Mouse (Mus musculus): ENCODE measurements around the gene Spata5. TPM values are rescaled to one million over a fixed set of nuclear protein-coding genes. Genes with fewer than 3 reads are reported as not detected.

Gene Spata5
- total and polyA plus RNA-seq, 2 experiments, result 1.1 to 8.7 TPM

DNA sequence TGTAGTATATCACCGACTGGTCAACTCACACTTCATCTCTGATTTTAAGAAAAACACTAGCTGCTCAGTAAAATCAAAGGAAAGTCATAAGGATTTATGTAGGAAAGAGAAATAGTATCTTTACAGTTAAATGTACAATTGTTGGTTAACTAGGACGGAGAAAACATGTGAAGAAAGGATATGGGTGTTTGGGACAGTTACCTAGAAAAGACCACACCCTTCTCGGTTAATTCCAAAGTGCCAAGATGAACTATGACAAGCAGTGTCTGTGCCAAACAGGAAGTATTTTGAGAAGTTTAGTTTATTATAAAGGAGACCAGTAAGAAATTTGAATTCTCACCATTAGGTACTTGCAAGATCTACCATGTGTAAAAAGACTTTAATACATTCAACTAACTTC, 70.3 kb downstream of the Spata5 start:
- DNase-seq (ENCODE audit: extremely low read depth, low read depth, low spot score), result no peak
- Histone ChIP-seq H3K4me3 (ENCODE audit: insufficient read depth, low read depth, low read length) (no peak overlapping the region), H3K27me3 (ENCODE audit: control insufficient read depth, insufficient read depth, low read length) (no peaks in the 10 kb centered on the region), H3K36me3 (ENCODE audit: control insufficient read depth, insufficient read depth, low read length) (peaks cover 4% of the 10 kb centered on the region; the same call in 1 of the 2 replicates), H3K27ac (replicated peaks; ENCODE audit: insufficient read depth, low read depth, low read length) (no peak overlapping the region), H3K9ac (ENCODE audit: low read depth, low read length) (no peak overlapping the region), H3K79me2 (ENCODE audit: control insufficient read depth, insufficient read depth, low read length) (no peaks in the 10 kb centered on the region), H3K4me1 (ENCODE audit: control insufficient read depth, insufficient read depth, low read length) (no peaks in the 10 kb centered on the region)
- TF ChIP-seq POLR2A (IDR thresholded peaks at IDR 0.05; ENCODE audit: extremely low read depth, insufficient read depth, low read length) (no peak), CTCF (IDR thresholded peaks at IDR 0.05; ENCODE audit: low read depth, low read length) (no peak)
- 95% methylated on average over 3 of the region's 3 CpGs for WGBS

DNA sequence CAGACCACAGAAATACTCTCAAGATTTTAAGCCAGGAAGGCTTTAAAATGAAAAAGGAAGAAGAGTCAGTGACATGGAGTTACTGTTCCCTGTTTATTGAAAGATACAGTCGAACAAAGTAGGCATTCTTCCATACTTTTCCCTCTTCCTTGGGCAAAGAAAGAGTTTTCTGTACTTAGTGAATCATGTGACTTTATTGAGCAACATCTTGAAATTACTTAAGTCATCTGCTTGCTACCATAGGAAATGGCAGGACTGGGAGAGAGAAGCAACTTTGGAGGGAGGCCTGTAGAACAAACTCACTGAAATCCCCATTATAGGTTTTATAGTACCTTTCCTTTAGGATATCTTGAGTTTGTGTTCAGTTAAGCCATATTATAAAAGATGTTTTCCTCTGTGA, 81.2 kb downstream of the Spata5 start:
- TF ChIP-seq CTCF (IDR thresholded peaks at IDR 0.05; ENCODE audit: low read depth, low read length), result no peak
- no peak for TF ChIP-seq POLR2A (IDR thresholded peaks at IDR 0.05; ENCODE audit: extremely low read depth, insufficient read depth, low read length)
- no peak overlapping the region for H3K4me3 ChIP-seq (ENCODE audit: insufficient read depth, low read depth, low read length)
- H3K27me3 ChIP-seq (ENCODE audit: control insufficient read depth, insufficient read depth, low read length), result no peaks in the 10 kb centered on the region
- no peaks in the 10 kb centered on the region for H3K4me1 ChIP-seq (ENCODE audit: control insufficient read depth, insufficient read depth, low read length)
- 71% methylated on average over 1 of the region's 1 CpGs for WGBS
- DNase-seq (ENCODE audit: extremely low read depth, low read depth, low spot score), result peak; percentile 9
- no peak overlapping the region for H3K27ac ChIP-seq (replicated peaks; ENCODE audit: insufficient read depth, low read depth, low read length)
- H3K36me3 ChIP-seq (ENCODE audit: control insufficient read depth, insufficient read depth, low read length), result no peaks in the 10 kb centered on the region
- H3K79me2 ChIP-seq (ENCODE audit: control insufficient read depth, insufficient read depth, low read length), result no peaks in the 10 kb centered on the region; the same call in 1 of the 2 replicates
- H3K9ac ChIP-seq (ENCODE audit: low read depth, low read length), result no peak overlapping the region

DNA sequence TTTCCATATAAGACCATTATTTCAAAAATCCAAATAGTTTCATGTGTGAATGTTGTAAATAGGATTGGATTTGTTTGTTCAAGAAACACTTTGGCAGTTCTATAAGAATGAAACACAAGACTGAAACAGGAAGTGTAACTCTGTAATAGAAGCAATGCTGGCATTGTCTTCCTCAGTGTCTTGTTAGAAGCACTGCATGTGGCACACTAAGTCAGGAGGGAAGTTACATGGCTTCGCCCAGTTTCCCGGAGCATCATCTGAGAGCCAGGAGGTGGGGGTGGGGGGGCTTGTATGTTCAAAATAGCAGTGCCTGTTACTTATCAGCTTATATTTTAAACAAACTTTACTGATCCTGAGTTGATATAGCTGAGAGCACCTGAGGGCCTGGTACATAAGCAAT, 82.9 kb downstream of the Spata5 start:
- TF ChIP-seq POLR2A (IDR thresholded peaks at IDR 0.05; ENCODE audit: extremely low read depth, insufficient read depth, low read length) (no peak), CTCF (IDR thresholded peaks at IDR 0.05; ENCODE audit: low read depth, low read length) (no peak)
- no peaks in the 10 kb centered on the region for H3K36me3 ChIP-seq (ENCODE audit: control insufficient read depth, insufficient read depth, low read length)
- no peaks in the 10 kb centered on the region for H3K4me1 ChIP-seq (ENCODE audit: control insufficient read depth, insufficient read depth, low read length)
- no peaks in the 10 kb centered on the region for H3K27me3 ChIP-seq (ENCODE audit: control insufficient read depth, insufficient read depth, low read length)
- 97% methylated on average over 2 of the region's 2 CpGs for WGBS
- no peak overlapping the region for H3K4me3 ChIP-seq (ENCODE audit: insufficient read depth, low read depth, low read length)
- H3K27ac ChIP-seq (replicated peaks; ENCODE audit: insufficient read depth, low read depth, low read length), result no peak overlapping the region
- no peak overlapping the region for H3K9ac ChIP-seq (ENCODE audit: low read depth, low read length)
- no peaks in the 10 kb centered on the region; the same call in 1 of the 2 replicates for H3K79me2 ChIP-seq (ENCODE audit: control insufficient read depth, insufficient read depth, low read length)
- no peak for DNase-seq (ENCODE audit: extremely low read depth, low read depth, low spot score)

DNA sequence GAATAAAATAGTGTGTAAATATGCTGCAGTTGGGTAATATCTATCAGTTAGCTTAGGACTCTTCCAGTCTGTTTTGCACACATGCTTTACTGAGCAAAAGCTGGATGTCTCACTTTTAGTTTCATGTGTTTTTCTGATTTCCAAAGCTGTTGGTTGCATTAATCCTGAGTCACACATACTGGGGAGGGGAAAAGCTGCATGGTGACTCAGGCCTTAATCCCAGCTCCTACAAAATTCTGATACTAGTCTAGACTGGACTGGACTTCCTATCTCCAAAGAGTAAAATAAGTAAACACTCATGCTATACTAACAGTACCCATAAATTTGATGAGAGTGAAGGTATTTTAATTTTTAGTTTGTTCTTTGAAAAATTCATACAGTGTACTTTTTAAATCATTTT, 84.2 kb downstream of the Spata5 start:
- H3K27me3 ChIP-seq (ENCODE audit: control insufficient read depth, insufficient read depth, low read length), result no peaks in the 10 kb centered on the region
- no peaks in the 10 kb centered on the region for H3K36me3 ChIP-seq (ENCODE audit: control insufficient read depth, insufficient read depth, low read length)
- no peak for DNase-seq (ENCODE audit: extremely low read depth, low read depth, low spot score)
- no peaks in the 10 kb centered on the region for H3K4me1 ChIP-seq (ENCODE audit: control insufficient read depth, insufficient read depth, low read length)
- H3K79me2 ChIP-seq (ENCODE audit: control insufficient read depth, insufficient read depth, low read length), result no peaks in the 10 kb centered on the region; the same call in 1 of the 2 replicates
- no peak overlapping the region for H3K9ac ChIP-seq (ENCODE audit: low read depth, low read length)
- no peak overlapping the region for H3K27ac ChIP-seq (replicated peaks; ENCODE audit: insufficient read depth, low read depth, low read length)
- no peak overlapping the region for H3K4me3 ChIP-seq (ENCODE audit: insufficient read depth, low read depth, low read length)
- no peak for TF ChIP-seq CTCF (IDR thresholded peaks at IDR 0.05; ENCODE audit: low read depth, low read length)
- no peak for TF ChIP-seq POLR2A (IDR thresholded peaks at IDR 0.05; ENCODE audit: extremely low read depth, insufficient read depth, low read length)

DNA sequence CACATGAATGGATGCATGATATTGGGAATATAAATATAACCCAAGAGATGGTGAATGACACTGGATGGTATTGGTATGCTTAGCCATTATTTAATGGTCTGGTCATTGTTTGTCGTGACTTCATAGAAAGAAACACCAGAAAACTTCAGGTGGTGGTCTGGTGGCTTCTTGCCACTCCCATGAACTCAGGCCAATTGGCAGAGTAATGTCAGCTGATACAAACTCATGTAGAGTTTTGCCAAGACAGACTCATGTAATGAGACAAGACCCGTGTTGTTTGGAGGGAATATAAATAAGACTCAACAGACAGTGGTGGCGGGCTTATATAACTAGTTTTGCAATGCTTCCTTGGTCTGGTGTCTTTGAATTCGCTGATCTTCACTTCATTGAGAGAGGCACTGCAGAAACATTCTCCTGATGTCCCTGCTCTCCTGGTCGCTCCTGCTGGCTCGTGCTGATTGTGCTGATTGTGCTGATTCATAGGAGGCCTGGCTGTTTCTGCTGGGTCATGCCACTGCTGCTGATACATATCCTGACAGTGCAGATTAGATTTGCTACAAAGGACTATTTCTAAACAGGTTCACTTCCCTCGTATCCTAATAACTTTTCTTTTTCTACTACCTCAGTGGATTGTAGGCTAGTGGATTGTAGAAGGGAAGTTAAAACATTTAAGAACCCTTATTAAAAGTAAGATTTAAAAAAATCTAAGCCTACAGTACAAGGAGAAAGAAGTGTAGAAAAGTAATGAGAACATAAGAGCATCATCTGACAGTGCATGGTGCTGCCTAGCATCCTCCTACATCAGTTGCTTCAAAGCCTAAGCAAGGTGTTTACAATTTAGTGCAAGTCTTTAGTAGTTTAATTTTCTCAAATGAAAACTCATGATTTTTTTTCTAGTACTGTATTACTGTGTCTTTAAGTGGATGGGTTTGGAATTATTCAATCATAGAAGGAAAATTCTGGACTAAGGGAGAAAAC, 90.6 kb downstream of the Spata5 start:
- 81% methylated on average over 7 of the region's 7 CpGs for WGBS
- Histone ChIP-seq H3K27me3 (ENCODE audit: control insufficient read depth, insufficient read depth, low read length) (no peaks in the 10 kb centered on the region), H3K4me3 (ENCODE audit: insufficient read depth, low read depth, low read length) (no peak overlapping the region), H3K27ac (replicated peaks; ENCODE audit: insufficient read depth, low read depth, low read length) (no peak overlapping the region), H3K4me1 (ENCODE audit: control insufficient read depth, insufficient read depth, low read length) (no peaks in the 10 kb centered on the region), H3K9ac (ENCODE audit: low read depth, low read length) (no peak overlapping the region), H3K36me3 (ENCODE audit: control insufficient read depth, insufficient read depth, low read length) (no peaks in the 10 kb centered on the region), H3K79me2 (ENCODE audit: control insufficient read depth, insufficient read depth, low read length) (no peaks in the 10 kb centered on the region)
- no peak for TF ChIP-seq CTCF (IDR thresholded peaks at IDR 0.05; ENCODE audit: low read depth, low read length)
- TF ChIP-seq POLR2A (IDR thresholded peaks at IDR 0.05; ENCODE audit: extremely low read depth, insufficient read depth, low read length), result no peak
- no peak for DNase-seq (ENCODE audit: extremely low read depth, low read depth, low spot score)

DNA sequence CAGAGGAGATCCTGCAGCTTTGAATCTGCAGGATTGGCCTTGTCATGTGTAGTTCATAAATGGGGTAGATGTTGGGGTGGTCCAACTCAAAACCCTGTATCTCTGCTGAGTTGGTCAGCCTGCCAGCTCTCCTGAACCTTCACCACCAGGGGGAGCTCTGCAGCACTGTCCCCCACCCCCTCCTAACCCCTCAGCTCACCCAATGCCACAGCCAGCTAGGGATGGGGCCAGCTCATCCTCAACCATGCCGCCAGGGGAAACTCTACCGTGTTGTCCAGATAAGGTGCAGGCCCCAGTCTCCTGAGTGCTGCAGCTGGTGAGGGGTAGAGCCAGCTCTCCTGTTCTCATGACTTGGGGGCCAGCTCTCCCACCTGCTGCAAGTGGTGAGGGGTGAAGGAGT, 95.8 kb downstream of the Spata5 start:
- WGBS, result 39% methylated on average over 2 of the region's 2 CpGs
- H3K9ac ChIP-seq (ENCODE audit: low read depth, low read length), result no peak overlapping the region
- H3K27me3 ChIP-seq (ENCODE audit: control insufficient read depth, insufficient read depth, low read length), result no peaks in the 10 kb centered on the region
- H3K4me3 ChIP-seq (ENCODE audit: insufficient read depth, low read depth, low read length), result no peak overlapping the region
- no peak overlapping the region for H3K27ac ChIP-seq (replicated peaks; ENCODE audit: insufficient read depth, low read depth, low read length)
- peak; percentile 66 for TF ChIP-seq CTCF (IDR thresholded peaks at IDR 0.05; ENCODE audit: low read depth, low read length)
- no peak for TF ChIP-seq POLR2A (IDR thresholded peaks at IDR 0.05; ENCODE audit: extremely low read depth, insufficient read depth, low read length)
- no peaks in the 10 kb centered on the region for H3K79me2 ChIP-seq (ENCODE audit: control insufficient read depth, insufficient read depth, low read length)
- DNase-seq (ENCODE audit: extremely low read depth, low read depth, low spot score), result no peak
- H3K36me3 ChIP-seq (ENCODE audit: control insufficient read depth, insufficient read depth, low read length), result no peaks in the 10 kb centered on the region
- H3K4me1 ChIP-seq (ENCODE audit: control insufficient read depth, insufficient read depth, low read length), result no peaks in the 10 kb centered on the region

All from liver, adult 2 months (tissue).